Mouse (Mus musculus) T-helper 17 cell (primary cell): Measurements from ENCODE around the gene Gm5617.

ENCODE experiments used
- in situ Hi-C, 2 experiments: fragments of 300-600 bp; cut with MboI, MseI; formaldehyde crosslinking; loops; 1 replicate in 1 of 2; 2 replicates in 1 of 2; pipeline ENCODE4 v1.15.1; 2025; ENCODE audit warnings: high pct_unique_total_duplicates in 2 of 2

The Gm5617 gene

GRCm38 (mm10) chr9:48494817-48495547, at the start of gene Gm5617, which contains the start of gene Rbm7:
TSS of gene Gm5617 (plus strand) at chr9:48495442.
TSS of gene Rbm7 (minus strand) at chr9:48495299.
- in situ Hi-C loops: no loop called here

DNA sequence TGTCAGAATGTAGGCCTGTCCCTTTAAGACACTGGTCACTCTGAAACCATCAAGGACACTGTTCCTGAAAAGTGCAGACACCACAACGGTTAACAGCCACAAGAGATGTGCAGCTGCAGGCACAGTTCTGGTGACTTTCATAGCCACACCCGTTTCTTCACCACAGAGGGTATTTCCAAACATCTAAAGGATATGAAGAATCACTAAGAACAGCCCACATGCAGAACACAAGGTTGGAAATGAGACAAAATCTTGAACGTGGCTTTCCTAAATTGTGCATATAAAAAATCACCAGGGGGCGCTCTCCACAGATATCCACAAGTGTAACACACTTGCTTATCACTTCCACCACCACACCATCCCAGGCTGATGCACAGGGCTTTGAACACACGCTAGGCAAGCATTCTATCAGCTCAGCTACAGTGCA, 47.4 kb upstream of the Gm5617 start:
- in situ Hi-C loops: loop anchor here in 1 of 2 experiments (10.0 kb wide), 1 partner anchor 417 kb away; no protein-coding TSS in a partner anchor

- in situ Hi-C loops: no loop called here
Measured at GRCm38 (mm10) chr9:48450066-48450465, 45.2 kb upstream of the Gm5617 start.

DNA sequence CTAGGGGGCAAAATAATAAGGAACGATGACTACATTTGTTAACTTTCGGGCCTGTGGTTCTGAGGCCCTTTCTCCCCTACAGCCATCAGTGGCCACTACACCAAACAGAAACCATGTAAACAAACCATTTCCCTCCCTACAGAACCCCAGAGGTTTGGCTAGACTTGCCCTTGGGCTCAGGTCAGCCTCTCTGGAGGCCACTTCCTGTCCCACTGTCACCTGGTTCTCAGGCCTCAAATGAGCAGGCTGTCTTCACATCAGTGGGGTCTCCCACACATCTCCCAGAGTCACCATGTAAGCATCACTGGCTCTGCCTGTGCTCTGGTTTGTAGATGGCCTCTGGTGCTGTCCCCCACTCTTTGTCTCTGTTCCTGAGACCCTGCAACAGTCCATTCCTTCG, 39.3 kb upstream of the Gm5617 start:
- in situ Hi-C loops: no loop called here

DNA sequence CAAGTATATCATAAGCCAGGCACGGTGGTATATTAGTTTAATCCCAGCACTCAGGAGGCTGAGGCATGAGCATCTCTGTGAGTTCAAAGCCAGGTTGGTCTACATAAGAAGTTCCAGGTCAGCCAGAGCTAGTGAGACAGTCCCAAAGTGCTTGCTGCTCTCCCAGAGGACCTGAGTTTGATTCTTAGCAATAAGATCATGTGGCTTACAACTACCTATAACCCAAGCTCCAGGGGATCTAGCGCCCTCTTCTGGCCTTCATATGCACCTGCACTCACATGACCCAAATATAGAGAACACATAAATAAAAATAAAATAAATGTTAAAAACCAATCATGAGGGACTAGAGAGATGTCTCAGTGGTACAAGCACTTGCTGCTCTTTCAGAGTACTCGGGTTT, 36.4 kb upstream of the Gm5617 start:
- in situ Hi-C loops: no loop called here

DNA sequence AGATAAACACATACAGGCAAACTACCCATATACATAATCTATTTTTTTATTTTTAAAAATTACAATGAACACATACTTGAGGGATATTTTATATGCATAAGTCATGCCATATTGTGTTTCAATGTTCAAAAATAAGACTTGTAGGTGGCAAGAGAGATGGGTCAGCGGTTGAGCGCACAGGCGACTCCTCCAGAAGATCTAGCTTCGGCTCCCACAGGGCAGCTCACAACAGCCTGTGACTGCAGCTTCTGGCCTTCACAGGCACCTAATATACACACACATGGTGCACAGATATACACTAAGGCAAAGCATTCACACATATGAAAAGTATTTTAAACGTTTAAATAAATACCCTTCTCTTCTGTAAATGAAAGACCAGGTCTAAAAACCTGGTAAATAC, 35.9 kb upstream of the Gm5617 start:
- in situ Hi-C loops: no loop called here

DNA sequence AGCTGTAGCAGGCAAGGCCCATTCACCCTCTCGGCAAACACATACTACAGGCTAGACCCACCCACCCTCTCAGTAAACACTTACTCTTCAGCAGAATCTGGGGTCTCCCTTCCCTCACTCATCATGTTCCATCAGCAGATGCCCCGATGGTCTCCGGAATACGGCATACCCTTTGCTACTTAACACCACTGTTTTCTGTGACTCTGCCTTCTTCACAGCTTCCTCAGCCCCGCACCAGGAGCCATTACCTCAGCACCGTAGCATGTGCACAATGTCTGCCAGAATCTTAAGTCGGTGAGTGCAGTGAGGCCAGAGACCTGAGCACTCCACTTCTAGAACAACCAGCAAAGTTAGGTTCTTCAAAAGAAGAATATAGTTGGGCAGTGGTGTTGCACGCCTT, 34.5 kb upstream of the Gm5617 start:
- in situ Hi-C loops: loop anchor here (10.0 kb wide), 1 partner anchor 134 kb away; no protein-coding TSS in a partner anchor

GRCm38 (mm10) chr9:48461545-48461944, 33.7 kb upstream of the Gm5617 start:
- in situ Hi-C loops: loop anchor here (10.0 kb wide), 1 partner anchor 133 kb away; no protein-coding TSS in a partner anchor

GRCm38 (mm10) chr9:48465671-48466070, 29.6 kb upstream of the Gm5617 start:
- in situ Hi-C loops: loop anchor here (5.0 to 10.0 kb wide), 2 partner anchors 92 to 129 kb away; no protein-coding TSS in a partner anchor

GRCm38 (mm10) chr9:48466804-48467203, 28.4 kb upstream of the Gm5617 start:
- in situ Hi-C loops: loop anchor here (5.0 to 10.0 kb wide), 2 partner anchors 90 to 128 kb away; no protein-coding TSS in a partner anchor

GRCm38 (mm10) chr9:48467471-48467870, 27.8 kb upstream of the Gm5617 start:
- in situ Hi-C loops: loop anchor here (5.0 to 10.0 kb wide), 2 partner anchors 90 to 127 kb away; no protein-coding TSS in a partner anchor

GRCm38 (mm10) chr9:48472441-48473025, 22.7 kb upstream of the Gm5617 start:
- in situ Hi-C loops: no loop called here

DNA sequence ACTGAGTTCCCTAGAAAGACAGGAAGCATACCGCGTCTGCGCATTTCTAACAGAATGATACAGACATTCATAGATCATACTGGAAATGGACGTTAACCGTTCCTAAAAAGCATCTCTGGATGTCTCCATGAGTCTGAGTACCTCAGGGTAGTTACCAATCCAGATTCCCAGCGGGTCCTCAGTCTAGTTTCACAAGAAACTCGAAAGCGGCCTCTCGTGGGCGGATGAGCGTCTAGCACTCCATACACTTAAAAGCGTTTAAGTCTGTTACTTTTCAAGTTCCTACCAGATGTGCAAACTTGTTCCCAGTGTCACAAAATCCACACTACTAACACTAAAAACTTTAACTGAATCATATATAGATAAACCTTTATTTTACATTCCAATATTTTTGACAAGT, 22.1 kb upstream of the Gm5617 start:
- in situ Hi-C loops: no loop called here

DNA sequence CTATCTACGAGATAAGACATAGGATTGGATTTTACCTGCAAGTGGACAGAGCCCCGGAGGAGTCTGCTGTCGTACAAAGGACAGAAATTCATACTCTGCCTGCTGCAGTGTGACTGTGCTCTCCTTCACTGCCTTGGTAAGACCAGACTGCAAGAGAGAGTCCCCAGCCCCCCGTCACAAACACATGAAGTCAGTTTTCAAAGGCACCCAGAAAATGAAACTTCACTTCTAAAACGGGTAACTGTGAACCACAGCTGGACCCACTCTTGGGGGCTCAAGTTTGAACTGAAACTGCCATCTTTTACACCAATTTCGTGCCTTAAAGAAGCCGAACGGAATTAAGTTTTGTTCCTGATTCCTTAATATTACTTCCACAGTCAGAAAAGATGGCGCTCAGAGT, 20.9 kb upstream of the Gm5617 start:
- in situ Hi-C loops: no loop called here

DNA sequence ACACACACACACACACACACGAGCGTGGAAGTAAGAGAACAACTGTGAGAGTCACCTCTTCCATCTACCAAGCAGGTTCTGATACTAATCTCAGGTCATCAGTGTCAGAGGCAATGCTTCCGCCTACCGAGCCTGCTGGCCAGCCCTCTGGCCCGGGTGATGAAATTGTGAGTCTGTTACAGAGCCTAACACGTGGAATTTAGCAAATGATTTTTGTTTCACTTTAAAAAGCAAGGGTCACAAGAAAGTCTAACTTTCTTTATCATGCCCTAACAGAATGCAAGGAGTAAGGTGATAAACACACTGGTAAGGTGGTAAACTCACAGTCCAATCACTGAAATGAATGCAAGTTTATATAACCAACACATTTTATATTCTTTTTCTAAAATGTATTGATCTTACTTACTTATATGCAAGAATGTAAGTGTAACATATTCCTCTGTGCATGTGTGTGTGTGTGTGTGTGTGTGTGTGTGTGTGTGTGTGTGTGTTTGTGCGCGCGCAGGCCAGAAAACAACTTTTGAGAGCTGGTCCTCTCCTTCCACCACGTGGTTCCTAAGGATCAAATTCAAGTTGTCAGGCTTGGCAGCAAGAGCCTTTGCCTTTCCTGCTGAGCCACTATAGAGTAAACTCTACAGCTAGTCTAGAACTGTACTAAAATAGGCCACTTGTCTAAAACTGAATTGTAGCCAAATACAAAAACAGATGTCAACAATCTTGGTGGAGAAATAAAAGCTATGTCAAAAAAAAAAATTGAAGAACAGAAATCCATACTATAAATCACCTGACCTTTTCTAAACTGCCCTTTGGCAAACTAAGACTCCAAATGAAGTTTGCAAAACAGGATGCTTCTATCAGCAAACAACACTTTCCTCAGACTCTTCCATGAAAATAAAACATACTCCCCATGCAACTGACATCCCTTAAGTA, 18.7 kb upstream of the Gm5617 start:
- in situ Hi-C loops: loop anchor here in 1 of 2 experiments (5.0 kb wide), 1 partner anchor 576 kb away; no protein-coding TSS in a partner anchor

GRCm38 (mm10) chr9:48478808-48479207, 16.4 kb upstream of the Gm5617 start:
- in situ Hi-C loops: loop anchor here in 1 of 2 experiments (5.0 kb wide), 1 partner anchor 573 kb away; no protein-coding TSS in a partner anchor

GRCm38 (mm10) chr9:48479838-48480410, 15.3 kb upstream of the Gm5617 start:
- in situ Hi-C loops: loop anchor here in 1 of 2 experiments (5.0 kb wide), 1 partner anchor 572 kb away; no protein-coding TSS in a partner anchor

DNA sequence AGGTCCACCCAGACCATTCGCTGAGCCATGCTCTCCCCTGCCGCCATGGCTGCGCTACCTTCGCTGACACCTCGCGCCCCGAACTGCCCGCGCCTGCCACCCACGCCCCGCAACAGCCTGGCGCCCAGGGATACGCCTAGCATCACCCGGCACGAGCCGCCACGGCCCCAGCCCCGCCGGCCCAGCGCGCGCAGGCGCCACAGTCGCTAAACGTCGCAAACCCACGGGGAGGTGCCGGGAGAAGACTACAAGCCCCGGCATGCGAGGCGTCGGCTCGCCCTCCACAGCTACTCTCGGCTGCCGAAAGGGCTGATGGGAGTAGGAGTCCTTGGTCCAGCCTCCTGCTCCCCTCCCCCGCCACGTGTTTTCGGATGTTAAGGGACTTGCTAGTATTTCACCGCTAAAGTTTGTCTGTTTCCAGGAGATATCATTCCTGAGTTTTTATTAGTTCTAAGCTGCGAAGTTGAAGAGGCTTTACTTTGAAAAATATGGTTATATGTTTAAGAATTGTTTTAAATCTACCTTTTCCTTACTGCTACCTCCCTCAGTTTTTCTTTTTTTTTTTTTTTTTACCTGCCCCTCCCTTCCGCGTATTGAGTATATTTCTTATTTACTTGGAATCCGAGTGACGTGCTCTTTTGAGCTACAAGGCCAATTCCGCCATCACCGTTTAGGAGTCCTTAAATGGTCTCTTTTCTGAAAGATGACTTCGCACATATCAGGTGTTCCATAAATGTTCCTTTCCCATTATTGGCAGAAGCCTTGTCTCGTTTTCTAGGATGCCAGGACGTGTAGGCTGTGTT, 14.6 kb upstream of the Gm5617 start, which contains the start of gene Rexo2:
Gene Rexo2, minus strand, starts transcription at position 213 of the 803 bp plus-strand sequence.
- in situ Hi-C loops: no loop called here

GRCm38 (mm10) chr9:48481214-48482134, 13.8 kb upstream of the Gm5617 start:
- in situ Hi-C loops: no loop called here
